Mouse (Mus musculus): Measurements from ENCODE around the gene Mst1. TPM values are rescaled to one million over a fixed set of nuclear protein-coding genes. Genes with fewer than 3 reads are reported as not detected.

Gene Mst1
- polyA plus RNA-seq, 1 experiment from 2014 or later: 41.1 TPM

GRCm38 (mm10) chr9:108117143-108117542, 36.9 kb downstream of the Mst1 start:
- H3K27me3 ChIP-seq: peaks cover 30% of the 10 kb centered on the region
- ATAC-seq (ENCODE audit: insufficient read depth): no peak
- H3K9me3 ChIP-seq (replicated peaks): no peaks in the 10 kb centered on the region
- no peak overlapping the region for H3K9ac ChIP-seq
- no peaks in the 10 kb centered on the region for H3K36me3 ChIP-seq (replicated peaks)
- H3K27ac ChIP-seq (replicated peaks): no peak overlapping the region
- WGBS (ENCODE audit: insufficient replicate concordance): 57% methylated on average over 4 of the region's 4 CpGs
- H3K4me1 ChIP-seq (replicated peaks): peaks cover 18% of the 10 kb centered on the region
- no peak overlapping the region for H3K4me2 ChIP-seq
- no peak overlapping the region for H3K4me3 ChIP-seq (replicated peaks)

- no peak overlapping the region for H3K4me2 ChIP-seq
- no peaks in the 10 kb centered on the region for H3K9me3 ChIP-seq (replicated peaks)
- no peak for ATAC-seq (ENCODE audit: insufficient read depth)
- H3K4me3 ChIP-seq (replicated peaks): no peak overlapping the region
- peaks cover 18% of the 10 kb centered on the region for H3K4me1 ChIP-seq (replicated peaks)
- WGBS (ENCODE audit: insufficient replicate concordance): 17% methylated on average over 10 of the region's 11 CpGs
- H3K36me3 ChIP-seq (replicated peaks): no peaks in the 10 kb centered on the region
- H3K9ac ChIP-seq: no peak overlapping the region
- peaks cover 10% of the 10 kb centered on the region; the same call in 1 of the 2 replicates for H3K27me3 ChIP-seq
- H3K27ac ChIP-seq (replicated peaks): no peak overlapping the region
Measured at GRCm38 (mm10) chr9:108119891-108120411, 39.7 kb downstream of the Mst1 start.

GRCm38 (mm10) chr9:108120671-108121070, 40.4 kb downstream of the Mst1 start:
- ATAC-seq (ENCODE audit: insufficient read depth): no peak

GRCm38 (mm10) chr9:108121170-108121969, 41.1 kb downstream of the Mst1 start:
- Histone ChIP-seq H3K27ac (replicated peaks) (no peak overlapping the region), H3K27me3 (0 out of 2 replicates have a peak, but pooled peaks cover 5% of the 10 kb centered on the region), H3K9ac (no peak overlapping the region), H3K4me3 (replicated peaks) (no peak overlapping the region), H3K36me3 (replicated peaks) (no peaks in the 10 kb centered on the region), H3K9me3 (replicated peaks) (no peaks in the 10 kb centered on the region), H3K4me2 (no peak overlapping the region), H3K4me1 (replicated peaks) (peaks cover 18% of the 10 kb centered on the region)
- WGBS (ENCODE audit: insufficient replicate concordance): 76% methylated on average over 10 of the region's 10 CpGs
- ATAC-seq (ENCODE audit: insufficient read depth): no peak

More at GRCm38 (mm10) chr9:108120671-108121070, 40.4 kb downstream of the Mst1 start:
- Histone ChIP-seq H3K4me2 (no peak overlapping the region), H3K4me3 (replicated peaks) (no peak overlapping the region), H3K27me3 (peaks cover 2% of the 10 kb centered on the region; the same call in 1 of the 2 replicates), H3K9ac (no peak overlapping the region), H3K36me3 (replicated peaks) (no peaks in the 10 kb centered on the region), H3K4me1 (replicated peaks) (peaks cover 18% of the 10 kb centered on the region), H3K27ac (replicated peaks) (no peak overlapping the region), H3K9me3 (replicated peaks) (no peaks in the 10 kb centered on the region)
- WGBS (ENCODE audit: insufficient replicate concordance): 63% methylated on average over 8 of the region's 8 CpGs

GRCm38 (mm10) chr9:108123916-108124315, 43.7 kb downstream of the Mst1 start:
- H3K4me3 ChIP-seq (replicated peaks): no peak overlapping the region
- H3K27ac ChIP-seq (replicated peaks): no peak overlapping the region
- H3K9me3 ChIP-seq (replicated peaks): no peaks in the 10 kb centered on the region
- no peak for ATAC-seq (ENCODE audit: insufficient read depth)
- H3K36me3 ChIP-seq (replicated peaks): no peaks in the 10 kb centered on the region
- H3K27me3 ChIP-seq: peaks cover 14% of the 10 kb centered on the region; the same call in 1 of the 2 replicates
- H3K4me2 ChIP-seq: no peak overlapping the region
- H3K9ac ChIP-seq: no peak overlapping the region
- 63% methylated on average over 4 of the region's 4 CpGs for WGBS (ENCODE audit: insufficient replicate concordance)
- peaks cover 18% of the 10 kb centered on the region for H3K4me1 ChIP-seq (replicated peaks)

- H3K27ac ChIP-seq (replicated peaks): no peak overlapping the region
- no peak for ATAC-seq (ENCODE audit: insufficient read depth)
- H3K4me2 ChIP-seq: no peak overlapping the region
- H3K9me3 ChIP-seq (replicated peaks): no peaks in the 10 kb centered on the region
- H3K9ac ChIP-seq: no peak overlapping the region
- H3K4me3 ChIP-seq (replicated peaks): no peak overlapping the region
- 0 out of 2 replicates have a peak, but pooled peaks cover 2% of the 10 kb centered on the region for H3K4me1 ChIP-seq (replicated peaks)
- H3K36me3 ChIP-seq (replicated peaks): no peaks in the 10 kb centered on the region
- WGBS (ENCODE audit: insufficient replicate concordance): 63% methylated on average over 8 of the region's 8 CpGs
- peaks cover 30% of the 10 kb centered on the region; the same call in 1 of the 2 replicates for H3K27me3 ChIP-seq
Measured at GRCm38 (mm10) chr9:108125731-108126130, 45.5 kb downstream of the Mst1 start.

- Histone ChIP-seq H3K4me2 (no peak overlapping the region), H3K9ac (no peak overlapping the region), H3K9me3 (replicated peaks) (no peaks in the 10 kb centered on the region), H3K27ac (replicated peaks) (no peak overlapping the region), H3K4me1 (replicated peaks) (no peaks in the 10 kb centered on the region), H3K27me3 (peaks cover 30% of the 10 kb centered on the region; the same call in 1 of the 2 replicates), H3K4me3 (replicated peaks) (no peak overlapping the region), H3K36me3 (replicated peaks) (no peaks in the 10 kb centered on the region)
- ATAC-seq (ENCODE audit: insufficient read depth): no peak
- 68% methylated on average over 17 of the region's 17 CpGs for WGBS (ENCODE audit: insufficient replicate concordance)
Measured at GRCm38 (mm10) chr9:108126436-108127180, 46.4 kb downstream of the Mst1 start.

- 69% methylated on average over 11 of the region's 11 CpGs for WGBS (ENCODE audit: insufficient replicate concordance)
- peaks cover 30% of the 10 kb centered on the region; the same call in 1 of the 2 replicates for H3K27me3 ChIP-seq
- ATAC-seq (ENCODE audit: insufficient read depth): no peak
Measured at GRCm38 (mm10) chr9:108128248-108128647, 48.0 kb downstream of the Mst1 start.

GRCm38 (mm10) chr9:108129042-108129948, 49.1 kb downstream of the Mst1 start:
- H3K4me2 ChIP-seq: no peak overlapping the region
- no peak overlapping the region for H3K4me3 ChIP-seq (replicated peaks)
- H3K27me3 ChIP-seq: peaks cover 30% of the 10 kb centered on the region; the same call in 1 of the 2 replicates
- H3K9ac ChIP-seq: no peak overlapping the region
- no peaks in the 10 kb centered on the region for H3K4me1 ChIP-seq (replicated peaks)
- no peaks in the 10 kb centered on the region for H3K36me3 ChIP-seq (replicated peaks)
- ATAC-seq (ENCODE audit: insufficient read depth): no peak
- no peak overlapping the region for H3K27ac ChIP-seq (replicated peaks)
- WGBS (ENCODE audit: insufficient replicate concordance): 52% methylated on average over 13 of the region's 13 CpGs
- no peaks in the 10 kb centered on the region for H3K9me3 ChIP-seq (replicated peaks)

More at GRCm38 (mm10) chr9:108128248-108128647, 48.0 kb downstream of the Mst1 start:
- Histone ChIP-seq H3K4me3 (replicated peaks) (no peak overlapping the region), H3K9ac (no peak overlapping the region), H3K4me1 (replicated peaks) (no peaks in the 10 kb centered on the region), H3K27ac (replicated peaks) (no peak overlapping the region), H3K36me3 (replicated peaks) (no peaks in the 10 kb centered on the region), H3K4me2 (no peak overlapping the region), H3K9me3 (replicated peaks) (no peaks in the 10 kb centered on the region)

GRCm38 (mm10) chr9:108131502-108131901, 51.3 kb downstream of the Mst1 start:
- no peaks in the 10 kb centered on the region for H3K9me3 ChIP-seq (replicated peaks)
- no peak overlapping the region for H3K9ac ChIP-seq
- peaks cover 29% of the 10 kb centered on the region; the same call in 1 of the 2 replicates for H3K27me3 ChIP-seq
- H3K4me1 ChIP-seq (replicated peaks): no peaks in the 10 kb centered on the region
- 26% methylated on average over 5 of the region's 5 CpGs for WGBS (ENCODE audit: insufficient replicate concordance)
- ATAC-seq (ENCODE audit: insufficient read depth): no peak
- no peak overlapping the region for H3K4me2 ChIP-seq
- no peaks in the 10 kb centered on the region for H3K36me3 ChIP-seq (replicated peaks)
- H3K27ac ChIP-seq (replicated peaks): no peak overlapping the region
- no peak overlapping the region for H3K4me3 ChIP-seq (replicated peaks)

Data from liver, embryonic 15.5 days (tissue).